Mouse (Mus musculus): Measurements from ENCODE around the gene Kcne1.

The Kcne1 gene

GRCm38 (mm10) chr16:92357023-92357422 lies 2.2 kb downstream of the Kcne1 start:
- no peak for DNase-seq (ENCODE audit: low read depth, low spot score)

GRCm38 (mm10) chr16:92355982-92356381 lies 3.3 kb downstream of the Kcne1 start:
- no peak for DNase-seq (ENCODE audit: low read depth, low spot score)

- DNase-seq (ENCODE audit: low read depth, low spot score), result no peak
These were observed 3.9 kb downstream of the Kcne1 start for GRCm38 (mm10) chr16:92355366-92355765.

GRCm38 (mm10) chr16:92353897-92354296 lies 5.4 kb downstream of the Kcne1 start:
- DNase-seq (ENCODE audit: low read depth, low spot score), result no peak

- no peak for DNase-seq (ENCODE audit: low read depth, low spot score)
These were observed 6.0 kb downstream of the Kcne1 start for GRCm38 (mm10) chr16:92353295-92353694.

- DNase-seq (ENCODE audit: low read depth, low spot score), result no peak
These were observed 10.3 kb downstream of the Kcne1 start for GRCm38 (mm10) chr16:92348941-92349340.

- DNase-seq (ENCODE audit: low read depth, low spot score), result no peak
These were observed 12.9 kb downstream of the Kcne1 start for GRCm38 (mm10) chr16:92346297-92346916.

GRCm38 (mm10) chr16:92345177-92345576 lies 14.1 kb downstream of the Kcne1 start:
- no peak for DNase-seq (ENCODE audit: low read depth, low spot score)

GRCm38 (mm10) chr16:92340612-92341511 lies 18.4 kb downstream of the Kcne1 start:
- peak; percentile 63 for DNase-seq (ENCODE audit: low read depth, low spot score)

GRCm38 (mm10) chr16:92336280-92336679 lies 23.0 kb downstream of the Kcne1 start:
- DNase-seq (ENCODE audit: low read depth, low spot score), result peak; percentile 80

GRCm38 (mm10) chr16:92334600-92334999 lies 24.7 kb downstream of the Kcne1 start:
- no peak for DNase-seq (ENCODE audit: low read depth, low spot score)

GRCm38 (mm10) chr16:92330966-92331365 lies 28.3 kb downstream of the Kcne1 start:
- DNase-seq (ENCODE audit: low read depth, low spot score), result no peak

- no peak for DNase-seq (ENCODE audit: low read depth, low spot score)
These were observed 31.4 kb downstream of the Kcne1 start for GRCm38 (mm10) chr16:92327911-92328310.

- DNase-seq (ENCODE audit: low read depth, low spot score), result no peak
These were observed 34.2 kb downstream of the Kcne1 start for GRCm38 (mm10) chr16:92325062-92325406.

GRCm38 (mm10) chr16:92324309-92325061 lies 34.8 kb downstream of the Kcne1 start:
- no peak for DNase-seq (ENCODE audit: low read depth, low spot score)

GRCm38 (mm10) chr16:92321341-92321740 lies 37.9 kb downstream of the Kcne1 start, which contains the start of gene Fam243:
TSS of gene Fam243 (minus strand) at chr16:92321441.
- DNase-seq (ENCODE audit: low read depth, low spot score), result no peak

GRCm38 (mm10) chr16:92320361-92320760 lies 38.9 kb downstream of the Kcne1 start:
- DNase-seq (ENCODE audit: low read depth, low spot score), result no peak

- DNase-seq (ENCODE audit: low read depth, low spot score), result no peak
These were observed 39.7 kb downstream of the Kcne1 start for GRCm38 (mm10) chr16:92319353-92320109.

- no peak for DNase-seq (ENCODE audit: low read depth, low spot score)
These were observed 43.1 kb downstream of the Kcne1 start for GRCm38 (mm10) chr16:92316049-92316738.

- DNase-seq (ENCODE audit: low read depth, low spot score), result peak; percentile 42
These were observed 45.1 kb downstream of the Kcne1 start for GRCm38 (mm10) chr16:92313953-92314741.
